Mouse (Mus musculus): ENCODE measurements around the gene Gm11555. TPM values are rescaled to one million over a fixed set of nuclear protein-coding genes. Genes with fewer than 3 reads are reported as not detected.
"Not testable (repeated sequence)": the region's sequence is repeated elsewhere in the genome, so short reads cannot be mapped to it uniquely, and the experiment has no call there.

The Gm11555 gene
- total and polyA plus RNA-seq, 3 experiments = not detected

DNA sequence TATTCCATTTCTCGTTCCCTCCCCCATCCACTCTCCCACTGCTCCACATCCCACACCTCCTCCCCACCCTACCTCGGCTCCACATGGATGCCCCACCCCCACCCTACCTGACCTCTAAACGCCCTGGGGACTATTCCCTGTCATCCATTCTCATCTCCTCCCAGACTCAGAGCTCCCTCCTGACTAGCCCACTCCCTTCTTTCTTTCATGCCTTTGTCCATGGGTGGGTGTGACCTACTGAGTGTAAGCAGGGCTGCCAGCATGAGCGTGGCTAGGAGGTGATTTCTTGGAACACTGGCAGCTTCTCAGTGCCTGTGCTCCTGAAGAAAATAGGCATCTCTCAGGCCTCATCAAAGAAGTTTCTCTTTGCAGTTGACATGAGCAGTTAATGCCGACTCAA, 7.0 kb upstream of the Gm11555 start (continued):
- TF ChIP-seq MEF2A (IDR thresholded peaks at IDR 0.05; ENCODE audit: extremely low read depth, insufficient replicate concordance, low read depth, low read length, poor library complexity, severe bottlenecking) (no peak), TCF12 (IDR thresholded peaks at IDR 0.05; ENCODE audit: low read depth, low read length) (no peak)

DNA sequence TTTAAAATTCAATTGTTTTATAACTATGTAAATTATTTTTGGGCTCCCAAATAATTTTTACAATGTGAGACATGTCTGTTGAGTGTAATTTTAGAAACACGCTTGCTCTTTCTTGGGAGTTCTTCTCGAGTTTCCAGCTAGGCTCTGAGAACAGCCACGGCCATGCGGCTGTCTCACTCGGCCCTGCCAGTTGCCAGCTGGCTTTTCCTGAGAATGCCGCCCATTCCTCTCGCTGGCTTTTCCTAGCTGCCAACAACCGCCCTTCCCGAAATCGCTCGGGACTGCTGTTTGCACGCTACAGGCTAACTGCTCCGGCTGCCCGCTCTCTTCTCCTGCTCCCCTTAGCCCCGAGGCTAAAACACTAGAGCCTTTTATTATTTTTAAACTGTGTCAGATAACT, 3.6 kb downstream of the Gm11555 start:
- Histone ChIP-seq H3K27ac (ENCODE audit: control insufficient read depth, low read depth, low read length) (no peak overlapping the region), H3K36me3 (ENCODE audit: control insufficient read depth in 1 of 2, insufficient read depth in 2 of 2, low read length in 2 of 2) (no peaks in the 10 kb centered on the region), H3K4me3 (ENCODE audit: control insufficient read depth in 1 of 2, insufficient read depth in 1 of 2, low read depth in 2 of 2, low read length in 2 of 2) (no peak overlapping the region), H3K4me1 (ENCODE audit: control insufficient read depth in 1 of 2, insufficient read depth in 2 of 2, low read length in 2 of 2) (no peaks in the 10 kb centered on the region), H3K9me3 (replicated peaks; ENCODE audit: insufficient read depth, low read length) (no peaks in the 10 kb centered on the region; the same call in 1 of the 2 replicates), H3K27me3 (ENCODE audit: control insufficient read depth in 1 of 2, insufficient read depth in 2 of 2, low read length in 2 of 2) (no peaks in the 10 kb centered on the region), H3K79me2 (ENCODE audit: control insufficient read depth, insufficient read depth, low read length, poor library complexity) (no peaks in the 10 kb centered on the region), H3K9ac (ENCODE audit: control insufficient read depth, low read depth, low read length, poor library complexity, severe bottlenecking) (no peak overlapping the region)
- TF ChIP-seq CHD1 (IDR thresholded peaks at IDR 0.05; ENCODE audit: low read depth, low read length) (no peak), SMC3 (IDR thresholded peaks at IDR 0.05; ENCODE audit: low read depth, low read length) (no peak), MYC (IDR thresholded peaks at IDR 0.05; ENCODE audit: low read depth, low read length) (no peak)
- no peak for DNase-seq (ENCODE audit: low read depth, low spot score)

DNA sequence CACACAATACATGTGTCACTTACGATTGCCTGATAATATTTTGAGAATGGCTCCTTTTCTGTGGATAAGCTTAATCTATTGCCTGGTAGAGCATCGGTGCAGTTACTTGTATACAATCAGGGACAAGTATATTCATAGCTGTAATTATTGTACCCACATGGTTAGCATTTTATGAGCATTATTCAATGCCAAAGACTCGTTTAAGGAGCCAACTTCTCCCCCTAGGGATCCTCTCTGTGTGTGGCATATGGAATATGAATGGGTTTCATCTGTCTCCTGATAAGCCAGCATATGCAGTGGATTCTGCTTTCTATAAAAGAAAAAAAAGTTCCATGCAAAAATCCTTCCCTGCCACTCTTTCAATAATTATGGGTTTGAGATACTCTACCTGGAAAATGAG, 5.7 kb downstream of the Gm11555 start:
- no peak overlapping the region for H3K9ac ChIP-seq (ENCODE audit: control insufficient read depth, low read depth, low read length, poor library complexity, severe bottlenecking)
- H3K79me2 ChIP-seq (ENCODE audit: control insufficient read depth, insufficient read depth, low read length, poor library complexity) = no peaks in the 10 kb centered on the region
- no peaks in the 10 kb centered on the region; the same call in 1 of the 2 replicates for H3K9me3 ChIP-seq (replicated peaks; ENCODE audit: insufficient read depth, low read length)
- TF ChIP-seq JUND (IDR thresholded peaks at IDR 0.05; ENCODE audit: low read depth, low read length) (no peak), POLR2A (IDR thresholded peaks at IDR 0.05; ENCODE audit: control insufficient read depth in 1 of 2, insufficient read depth in 1 of 2, low read depth in 1 of 2, low read length in 2 of 2, poor library complexity in 1 of 2) (no peak), MXI1 (IDR thresholded peaks at IDR 0.05; ENCODE audit: low read depth, low read length) (no peak), MEF2A (IDR thresholded peaks at IDR 0.05; ENCODE audit: extremely low read depth, insufficient replicate concordance, low read depth, low read length, poor library complexity, severe bottlenecking) (no peak), ELF1 (IDR thresholded peaks at IDR 0.05; ENCODE audit: low read depth, low read length) (no peak), RCOR1 (IDR thresholded peaks at IDR 0.05; ENCODE audit: low read depth, low read length) (no peak), GABPA (IDR thresholded peaks at IDR 0.05; ENCODE audit: low read depth, low read length) (no peak), NRF1 (IDR thresholded peaks at IDR 0.05; ENCODE audit: insufficient read depth, low read depth, low read length, poor library complexity, severe bottlenecking) (no peak), MYC (IDR thresholded peaks at IDR 0.05; ENCODE audit: low read depth, low read length) (no peak), USF2 (IDR thresholded peaks at IDR 0.05; ENCODE audit: borderline replicate concordance in 1 of 2, insufficient read depth in 1 of 2, low read depth in 1 of 2, low read length in 2 of 2) (no peak), POLR2AphosphoS2 (IDR thresholded peaks at IDR 0.05; ENCODE audit: low read length) (no peak), HCFC1 (IDR thresholded peaks at IDR 0.05; ENCODE audit: low read depth, low read length) (no peak), GATA1 (IDR thresholded peaks at IDR 0.05; ENCODE audit: low read depth, low read length) (no peak), TBP (IDR thresholded peaks at IDR 0.05; ENCODE audit: low read depth, low read length) (no peak), MYB (IDR thresholded peaks at IDR 0.05; ENCODE audit: low read depth, low read length) (no peak), E2F4 (IDR thresholded peaks at IDR 0.05; ENCODE audit: borderline replicate concordance, low read depth, low read length) (no peak)
- no peak overlapping the region for H3K4me3 ChIP-seq (ENCODE audit: control insufficient read depth in 1 of 2, insufficient read depth in 1 of 2, low read depth in 2 of 2, low read length in 2 of 2)
- no peaks in the 10 kb centered on the region for H3K36me3 ChIP-seq (ENCODE audit: control insufficient read depth in 1 of 2, insufficient read depth in 2 of 2, low read length in 2 of 2)
- no peak overlapping the region for H3K27ac ChIP-seq (ENCODE audit: control insufficient read depth, low read depth, low read length)
- H3K27me3 ChIP-seq (ENCODE audit: control insufficient read depth in 1 of 2, insufficient read depth in 2 of 2, low read length in 2 of 2) = no peaks in the 10 kb centered on the region
- no peak for DNase-seq (ENCODE audit: low read depth, low spot score)
- no peaks in the 10 kb centered on the region for H3K4me1 ChIP-seq (ENCODE audit: control insufficient read depth in 1 of 2, insufficient read depth in 2 of 2, low read length in 2 of 2)

DNA sequence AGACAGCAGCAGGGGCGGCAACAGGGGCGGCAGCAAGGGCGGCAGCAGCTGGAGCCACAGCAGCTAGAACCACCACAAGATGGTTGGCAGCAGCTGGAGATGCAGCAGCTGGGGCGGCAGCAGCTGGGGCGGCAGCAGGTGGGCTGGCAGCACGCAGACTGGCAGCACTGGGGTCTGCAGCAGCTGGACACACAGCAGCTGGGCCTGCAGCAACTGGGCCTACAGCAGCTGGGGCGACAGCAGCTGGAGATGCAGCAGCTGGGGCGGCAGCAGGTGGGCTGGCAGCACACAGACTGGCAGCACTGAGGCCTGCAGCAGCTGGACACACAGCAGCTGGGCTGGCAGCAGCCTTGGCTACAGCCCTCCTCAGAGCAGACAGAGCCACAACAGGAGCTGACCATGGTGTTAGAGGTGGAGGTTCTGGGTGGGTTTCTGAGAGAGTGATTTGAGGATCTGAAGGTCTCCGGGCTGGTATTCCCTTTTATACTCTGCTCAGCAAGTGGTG, 6.3 kb downstream of the Gm11555 start, which contains the start of gene Krtap4-7:
Gene Krtap4-7, minus strand, starts transcription at position 455 of the 505 bp plus-strand sequence.
- not testable (repeated sequence) for H3K27ac ChIP-seq (ENCODE audit: control insufficient read depth, low read depth, low read length); H3K4me1 ChIP-seq (ENCODE audit: control insufficient read depth in 1 of 2, insufficient read depth in 2 of 2, low read length in 2 of 2); H3K9me3 ChIP-seq (replicated peaks; ENCODE audit: insufficient read depth, low read length); DNase-seq (ENCODE audit: low read depth, low spot score); H3K4me3 ChIP-seq (ENCODE audit: control insufficient read depth in 1 of 2, insufficient read depth in 1 of 2, low read depth in 2 of 2, low read length in 2 of 2); H3K27me3 ChIP-seq (ENCODE audit: control insufficient read depth in 1 of 2, insufficient read depth in 2 of 2, low read length in 2 of 2); H3K9ac ChIP-seq (ENCODE audit: control insufficient read depth, low read depth, low read length, poor library complexity, severe bottlenecking); H3K36me3 ChIP-seq (ENCODE audit: control insufficient read depth in 1 of 2, insufficient read depth in 2 of 2, low read length in 2 of 2); H3K79me2 ChIP-seq (ENCODE audit: control insufficient read depth, insufficient read depth, low read length, poor library complexity)

All from MEL (cell line).